Mouse (Mus musculus): ENCODE results near the gene Mphosph9. TPM values are rescaled to one million over a fixed set of nuclear protein-coding genes. Genes with fewer than 3 reads are reported as not detected.

Gene Mphosph9
- polyA plus RNA-seq, 1 experiment = 4.4 TPM

DNA sequence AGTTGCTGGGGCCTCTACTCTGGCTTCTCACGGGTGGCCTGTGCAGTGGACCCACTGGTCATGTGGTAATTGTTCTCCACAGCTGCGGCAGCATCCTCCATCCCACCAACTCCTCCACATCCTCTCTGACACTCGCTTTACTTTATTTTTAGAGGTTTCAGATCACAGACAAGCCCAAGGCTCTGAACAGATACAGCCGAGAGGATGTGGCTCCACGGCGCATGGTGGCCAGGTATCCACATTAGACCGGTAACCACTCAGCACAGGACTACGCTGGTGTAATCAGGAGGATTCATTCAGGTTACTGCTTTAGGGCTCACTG lies 94.7 kb downstream of the Mphosph9 start:
- no peaks in the 10 kb centered on the region for H3K27me3 ChIP-seq (ENCODE audit: control insufficient read depth, insufficient read depth, low read length)
- DNase-seq (ENCODE audit: low read depth in 1 of 2, low spot score in 2 of 2) = peak in 1 of 2 experiments; percentile 26
- no peak overlapping the region for H3K4me3 ChIP-seq (ENCODE audit: extremely low read depth, insufficient read depth, insufficient read length)
- H3K36me3 ChIP-seq (ENCODE audit: control insufficient read depth, insufficient read depth, low read length) = no peaks in the 10 kb centered on the region
- WGBS = 34% methylated on average over 8 of the region's 8 CpGs
- H3K4me1 ChIP-seq (ENCODE audit: control insufficient read depth, insufficient read depth, insufficient read length) = peaks cover 24% of the 10 kb centered on the region; the same call in 1 of the 2 replicates
- TF ChIP-seq CTCF (IDR thresholded peaks at IDR 0.05; ENCODE audit: extremely low read depth, insufficient read depth, insufficient read length, insufficient replicate concordance) = no peak
- H3K27ac ChIP-seq (ENCODE audit: insufficient read depth, low read length) = 0 out of 2 replicates have a peak overlapping the region, but pooled peaks have one; percentile 10

- DNase-seq (ENCODE audit: low read depth in 1 of 2, low spot score in 2 of 2) = no peak
- Histone ChIP-seq H3K27ac (ENCODE audit: insufficient read depth, low read length) (0 out of 2 replicates have a peak overlapping the region, but pooled peaks have one; percentile 10), H3K36me3 (ENCODE audit: control insufficient read depth, insufficient read depth, low read length) (no peaks in the 10 kb centered on the region), H3K27me3 (ENCODE audit: control insufficient read depth, insufficient read depth, low read length) (no peaks in the 10 kb centered on the region), H3K4me3 (ENCODE audit: extremely low read depth, insufficient read depth, insufficient read length) (no peak overlapping the region), H3K4me1 (ENCODE audit: control insufficient read depth, insufficient read depth, insufficient read length) (peaks cover 24% of the 10 kb centered on the region; the same call in 1 of the 2 replicates)
- TF ChIP-seq POLR2A (IDR thresholded peaks at IDR 0.05; ENCODE audit: low read depth, low read length) (no peak), CTCF (IDR thresholded peaks at IDR 0.05; ENCODE audit: extremely low read depth, insufficient read depth, insufficient read length, insufficient replicate concordance) (no peak)
- WGBS = 52% methylated on average over 18 of the region's 18 CpGs
Measured at GRCm38 (mm10) chr5:124232360-124233143, 95.2 kb downstream of the Mphosph9 start.

GRCm38 (mm10) chr5:124230461-124230860 lies 97.3 kb downstream of the Mphosph9 start:
- DNase-seq (ENCODE audit: low read depth in 1 of 2, low spot score in 2 of 2) = no peak
- whole genome bisulfite sequencing = 68% methylated on average over 9 of the region's 9 CpGs
- Histone ChIP-seq H3K27me3 (ENCODE audit: control insufficient read depth, insufficient read depth, low read length) (no peaks in the 10 kb centered on the region), H3K36me3 (ENCODE audit: control insufficient read depth, insufficient read depth, low read length) (no peaks in the 10 kb centered on the region), H3K27ac (ENCODE audit: insufficient read depth, low read length) (no peak overlapping the region), H3K4me3 (ENCODE audit: extremely low read depth, insufficient read depth, insufficient read length) (no peak overlapping the region), H3K4me1 (ENCODE audit: control insufficient read depth, insufficient read depth, insufficient read length) (peaks cover 42% of the 10 kb centered on the region; the same call in 1 of the 2 replicates)
- TF ChIP-seq CTCF (IDR thresholded peaks at IDR 0.05; ENCODE audit: extremely low read depth, insufficient read depth, insufficient read length, insufficient replicate concordance) (no peak), POLR2A (IDR thresholded peaks at IDR 0.05; ENCODE audit: low read depth, low read length) (no peak)

GRCm38 (mm10) chr5:124227193-124227592 lies 100.6 kb downstream of the Mphosph9 start:
- no peak for TF ChIP-seq CTCF (IDR thresholded peaks at IDR 0.05; ENCODE audit: extremely low read depth, insufficient read depth, insufficient read length, insufficient replicate concordance)
- TF ChIP-seq POLR2A (IDR thresholded peaks at IDR 0.05; ENCODE audit: low read depth, low read length) = no peak
- H3K4me3 ChIP-seq (ENCODE audit: extremely low read depth, insufficient read depth, insufficient read length) = no peak overlapping the region
- DNase-seq (ENCODE audit: low read depth in 1 of 2, low spot score in 2 of 2) = no peak
- no peaks in the 10 kb centered on the region for H3K36me3 ChIP-seq (ENCODE audit: control insufficient read depth, insufficient read depth, low read length)
- 35% methylated on average over 6 of the region's 6 CpGs for WGBS
- H3K27me3 ChIP-seq (ENCODE audit: control insufficient read depth, insufficient read depth, low read length) = no peaks in the 10 kb centered on the region
- H3K27ac ChIP-seq (ENCODE audit: insufficient read depth, low read length) = peak overlapping the region; percentile 29; the same call in 1 of the 2 replicates
- peaks cover 26% of the 10 kb centered on the region; the same call in 1 of the 2 replicates for H3K4me1 ChIP-seq (ENCODE audit: control insufficient read depth, insufficient read depth, insufficient read length)

DNA sequence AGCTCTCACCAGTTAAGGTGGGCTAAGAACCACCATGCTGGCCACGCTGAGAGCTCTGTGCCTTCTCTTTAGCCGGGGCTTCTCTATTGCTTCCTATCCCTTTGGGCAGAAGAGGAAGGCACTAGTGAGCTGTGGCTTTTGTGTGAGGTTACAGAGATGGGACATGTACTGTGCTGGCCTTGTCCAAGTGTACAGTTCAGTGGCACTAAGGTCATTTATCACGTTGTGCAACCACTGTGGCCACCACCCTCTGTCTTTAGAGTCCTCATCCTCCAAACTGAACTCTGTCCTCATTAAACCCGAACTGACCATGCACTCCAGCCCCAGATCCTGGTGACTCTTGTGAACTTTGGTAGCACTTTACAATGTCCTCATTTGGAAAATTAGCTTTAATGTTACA lies 101.3 kb downstream of the Mphosph9 start:
- no peak for DNase-seq (ENCODE audit: low read depth in 1 of 2, low spot score in 2 of 2)
- peaks cover 25% of the 10 kb centered on the region; the same call in 1 of the 2 replicates for H3K4me1 ChIP-seq (ENCODE audit: control insufficient read depth, insufficient read depth, insufficient read length)
- no peaks in the 10 kb centered on the region for H3K27me3 ChIP-seq (ENCODE audit: control insufficient read depth, insufficient read depth, low read length)
- no peaks in the 10 kb centered on the region for H3K36me3 ChIP-seq (ENCODE audit: control insufficient read depth, insufficient read depth, low read length)
- WGBS = 45% methylated on average over 4 of the region's 4 CpGs
- no peak overlapping the region for H3K4me3 ChIP-seq (ENCODE audit: extremely low read depth, insufficient read depth, insufficient read length)
- TF ChIP-seq POLR2A (IDR thresholded peaks at IDR 0.05; ENCODE audit: low read depth, low read length) (no peak), CTCF (IDR thresholded peaks at IDR 0.05; ENCODE audit: extremely low read depth, insufficient read depth, insufficient read length, insufficient replicate concordance) (no peak)
- H3K27ac ChIP-seq (ENCODE audit: insufficient read depth, low read length) = peak overlapping the region; percentile 28; the same call in 1 of the 2 replicates

DNA sequence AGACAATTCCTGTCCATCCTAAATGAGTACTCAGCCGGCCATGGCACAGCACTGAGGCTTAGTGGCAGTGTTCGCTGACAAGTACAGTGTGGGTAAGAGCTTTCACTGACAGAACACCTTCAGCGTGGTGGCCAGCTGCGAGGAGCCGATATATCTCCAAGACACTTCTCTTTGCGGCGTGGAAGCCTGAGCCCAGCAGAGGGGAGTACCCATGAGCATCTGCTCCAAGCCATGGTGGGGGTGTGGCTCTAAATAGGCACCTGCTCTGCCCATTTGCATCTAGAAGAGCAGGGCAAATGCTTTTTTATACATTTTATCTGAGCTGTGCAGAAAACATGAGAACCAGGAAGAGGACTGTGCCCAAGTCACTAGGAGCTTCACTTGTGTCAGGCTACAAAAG lies 101.9 kb downstream of the Mphosph9 start:
- peak in 1 of 2 experiments; percentile 21 for DNase-seq (ENCODE audit: low read depth in 1 of 2, low spot score in 2 of 2)
- peak overlapping the region; percentile 28; the same call in 1 of the 2 replicates for H3K27ac ChIP-seq (ENCODE audit: insufficient read depth, low read length)
- no peaks in the 10 kb centered on the region for H3K36me3 ChIP-seq (ENCODE audit: control insufficient read depth, insufficient read depth, low read length)
- peaks cover 27% of the 10 kb centered on the region; the same call in 1 of the 2 replicates for H3K4me1 ChIP-seq (ENCODE audit: control insufficient read depth, insufficient read depth, insufficient read length)
- WGBS = 48% methylated on average over 7 of the region's 7 CpGs
- TF ChIP-seq POLR2A (IDR thresholded peaks at IDR 0.05; ENCODE audit: low read depth, low read length) = no peak
- no peak for TF ChIP-seq CTCF (IDR thresholded peaks at IDR 0.05; ENCODE audit: extremely low read depth, insufficient read depth, insufficient read length, insufficient replicate concordance)
- no peak overlapping the region for H3K4me3 ChIP-seq (ENCODE audit: extremely low read depth, insufficient read depth, insufficient read length)
- no peaks in the 10 kb centered on the region for H3K27me3 ChIP-seq (ENCODE audit: control insufficient read depth, insufficient read depth, low read length)

Measured in spleen, adult 2 months (tissue).